Mouse (Mus musculus): ENCODE measurements at regions not wholly inside any gene's neighbourhood (a gene's known extent, or its start where the extent isn't known, plus 50 kb on each side); places are given as distances from the start of the nearest gene placed in this dataset.

DNA sequence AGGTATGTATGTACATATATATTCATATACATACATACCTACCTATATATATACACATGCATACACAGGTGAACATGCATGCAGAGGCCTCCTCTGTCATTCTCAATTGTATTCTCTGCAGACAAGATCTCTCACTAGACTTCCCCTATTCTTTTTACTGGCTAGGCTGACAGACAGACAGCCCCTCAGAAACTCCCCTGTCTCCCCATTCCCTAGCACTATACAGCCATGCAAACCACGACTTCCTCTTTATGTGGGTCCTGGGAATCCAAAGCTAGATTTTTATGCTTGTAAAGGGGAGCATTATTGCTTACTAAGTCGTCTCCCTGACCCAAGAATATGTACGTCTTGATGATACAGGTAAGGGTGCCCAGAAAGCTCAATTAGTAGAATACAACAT, 86.9 kb downstream of the Fam124b start:
- no peaks in the 10 kb centered on the region for H3K4me1 ChIP-seq (replicated peaks; ENCODE audit: control insufficient read depth, insufficient read depth, low read length)
- H3K36me3 ChIP-seq (ENCODE audit: control insufficient read depth, insufficient read depth, low read length) = no peaks in the 10 kb centered on the region
- 64% methylated on average over 3 of the region's 3 CpGs for WGBS
- no peak overlapping the region for H3K27ac ChIP-seq (ENCODE audit: low read length)
- no peak for ATAC-seq (ENCODE audit: low read depth)
- no peak overlapping the region for H3K9ac ChIP-seq (ENCODE audit: low read length)
- no peaks in the 10 kb centered on the region for H3K27me3 ChIP-seq (ENCODE audit: control insufficient read depth, insufficient read depth, low read depth, low read length)
- no peak overlapping the region for H3K4me2 ChIP-seq (ENCODE audit: low read depth, low read length)
- no peaks in the 10 kb centered on the region for H3K9me3 ChIP-seq (ENCODE audit: control insufficient read depth, low read length)
- no peak overlapping the region for H3K4me3 ChIP-seq (ENCODE audit: low read length)

DNA sequence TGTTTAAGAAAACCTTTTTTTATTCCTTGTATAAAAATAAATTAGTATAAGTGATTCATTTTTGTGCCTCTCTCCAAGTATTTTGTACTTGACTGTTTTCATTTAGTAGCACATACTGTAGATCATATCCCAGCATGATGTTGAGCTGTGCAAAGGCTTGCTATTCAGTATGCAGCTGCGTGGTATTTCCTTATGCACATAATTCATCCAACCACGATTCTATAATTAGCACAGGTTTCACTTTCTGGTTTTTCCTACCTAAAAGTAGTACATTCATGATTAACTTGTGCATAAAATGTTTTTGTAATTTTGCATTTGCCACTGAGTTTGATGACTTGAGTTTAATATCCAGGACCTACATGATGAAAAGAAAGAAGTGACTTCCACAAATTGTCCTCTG, 94.3 kb downstream of the Fam124b start:
- H3K9me3 ChIP-seq (ENCODE audit: control insufficient read depth, low read length) = no peaks in the 10 kb centered on the region
- no peaks in the 10 kb centered on the region for H3K4me1 ChIP-seq (replicated peaks; ENCODE audit: control insufficient read depth, insufficient read depth, low read length)
- no peak overlapping the region for H3K4me2 ChIP-seq (ENCODE audit: low read depth, low read length)
- no peak overlapping the region for H3K4me3 ChIP-seq (ENCODE audit: low read length)
- 77% methylated on average over 2 of the region's 2 CpGs for WGBS
- no peak overlapping the region for H3K9ac ChIP-seq (ENCODE audit: low read length)
- H3K36me3 ChIP-seq (ENCODE audit: control insufficient read depth, insufficient read depth, low read length) = no peaks in the 10 kb centered on the region
- no peak overlapping the region for H3K27ac ChIP-seq (ENCODE audit: low read length)
- H3K27me3 ChIP-seq (ENCODE audit: control insufficient read depth, insufficient read depth, low read depth, low read length) = no peaks in the 10 kb centered on the region
- no peak for ATAC-seq (ENCODE audit: low read depth)

DNA sequence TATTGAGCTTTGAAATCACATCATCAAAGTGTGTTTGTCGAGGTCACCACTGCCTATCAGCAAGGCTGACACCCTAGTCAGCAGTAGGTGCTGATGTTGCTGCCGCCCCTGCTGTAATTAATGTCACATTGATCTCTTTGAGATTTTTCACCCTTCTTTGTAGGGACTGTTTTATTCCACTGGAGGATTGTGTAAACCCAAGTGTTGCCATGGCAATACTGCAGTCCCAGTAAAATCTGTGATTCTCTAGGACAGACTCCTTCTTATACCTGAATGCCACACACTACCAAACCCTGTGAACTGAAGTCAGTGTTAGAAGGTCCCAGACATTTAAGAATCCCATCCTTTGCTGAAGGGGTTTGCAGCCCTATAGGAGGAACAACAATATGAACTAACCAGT, 102.4 kb downstream of the Fam124b start:
- no peaks in the 10 kb centered on the region for H3K27me3 ChIP-seq (ENCODE audit: control insufficient read depth, insufficient read depth, low read depth, low read length)
- H3K4me1 ChIP-seq (replicated peaks; ENCODE audit: control insufficient read depth, insufficient read depth, low read length) = no peaks in the 10 kb centered on the region
- no peak overlapping the region for H3K4me3 ChIP-seq (ENCODE audit: low read length)
- H3K9ac ChIP-seq (ENCODE audit: low read length) = no peak overlapping the region
- H3K4me2 ChIP-seq (ENCODE audit: low read depth, low read length) = no peak overlapping the region
- no peaks in the 10 kb centered on the region for H3K9me3 ChIP-seq (ENCODE audit: control insufficient read depth, low read length)
- ATAC-seq (ENCODE audit: low read depth) = no peak
- no peaks in the 10 kb centered on the region for H3K36me3 ChIP-seq (ENCODE audit: control insufficient read depth, insufficient read depth, low read length)
- H3K27ac ChIP-seq (ENCODE audit: low read length) = no peak overlapping the region
- 53% methylated on average over 2 of the region's 2 CpGs for WGBS

DNA sequence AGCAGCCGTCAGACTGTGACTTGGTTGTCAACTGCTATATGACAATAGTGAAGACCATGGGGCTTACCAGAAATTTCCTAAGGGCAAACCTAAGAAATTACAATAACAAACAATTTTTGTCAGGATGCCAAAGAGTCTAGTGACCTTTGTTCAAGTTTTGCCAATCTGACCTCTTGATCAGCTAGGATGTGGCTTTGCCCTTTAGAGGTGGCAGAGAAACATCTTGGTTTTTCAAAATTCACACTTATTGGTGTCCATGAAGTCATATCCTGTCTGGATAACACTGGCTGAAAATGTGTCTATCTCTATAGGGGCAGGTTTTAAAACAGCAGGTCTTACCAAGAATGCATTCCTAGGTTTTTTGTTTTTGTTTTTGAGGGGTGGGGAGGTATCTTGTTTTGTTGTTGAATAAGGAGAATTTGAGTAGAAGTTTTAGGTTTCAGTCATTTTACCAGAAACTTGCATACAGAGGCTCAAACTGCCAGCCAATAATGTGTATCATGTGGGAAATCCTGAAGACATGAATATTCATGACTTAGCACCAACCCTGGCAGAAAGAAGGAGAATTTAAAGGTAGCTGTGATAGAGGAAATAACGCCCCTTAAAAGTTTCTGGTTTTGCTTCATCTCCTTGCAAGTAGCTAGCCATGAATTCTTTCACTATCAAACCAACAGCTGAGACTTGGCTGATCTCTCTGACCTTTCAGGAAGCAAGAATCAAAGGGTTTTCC, 110.4 kb downstream of the Fam124b start:
- no peak for ATAC-seq (ENCODE audit: low read depth)
- H3K9ac ChIP-seq (ENCODE audit: low read length) = no peak overlapping the region
- no peak overlapping the region for H3K4me3 ChIP-seq (ENCODE audit: low read length)
- no peaks in the 10 kb centered on the region for H3K36me3 ChIP-seq (ENCODE audit: control insufficient read depth, insufficient read depth, low read length)
- H3K27ac ChIP-seq (ENCODE audit: low read length) = no peak overlapping the region
- 66% methylated on average over 2 of the region's 2 CpGs for WGBS
- H3K27me3 ChIP-seq (ENCODE audit: control insufficient read depth, insufficient read depth, low read depth, low read length) = no peaks in the 10 kb centered on the region
- H3K4me2 ChIP-seq (ENCODE audit: low read depth, low read length) = no peak overlapping the region
- H3K9me3 ChIP-seq (ENCODE audit: control insufficient read depth, low read length) = no peaks in the 10 kb centered on the region
- H3K4me1 ChIP-seq (replicated peaks; ENCODE audit: control insufficient read depth, insufficient read depth, low read length) = no peaks in the 10 kb centered on the region

DNA sequence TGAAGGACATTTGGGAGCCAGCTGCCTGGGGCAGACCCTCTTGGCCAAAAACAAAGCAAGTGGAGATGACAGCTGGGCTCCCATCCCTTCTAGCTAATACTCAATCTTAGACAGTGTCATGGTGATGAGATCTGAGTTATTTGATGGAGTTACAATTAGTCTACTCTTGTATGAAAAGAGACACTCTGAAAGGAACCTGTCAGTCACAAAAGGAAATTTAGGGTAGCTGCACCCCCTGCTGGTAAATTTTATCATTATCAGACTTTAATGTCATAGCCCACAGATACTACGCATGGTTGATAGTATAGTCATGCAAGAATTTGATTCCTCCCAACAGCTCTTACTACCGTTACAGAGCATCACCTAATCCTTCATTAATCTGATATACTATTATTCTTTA, 112.0 kb downstream of the Fam124b start:
- 44% methylated on average over 2 of the region's 2 CpGs for WGBS
- no peaks in the 10 kb centered on the region for H3K9me3 ChIP-seq (ENCODE audit: control insufficient read depth, low read length)
- H3K4me1 ChIP-seq (replicated peaks; ENCODE audit: control insufficient read depth, insufficient read depth, low read length) = no peaks in the 10 kb centered on the region
- H3K4me3 ChIP-seq (ENCODE audit: low read length) = no peak overlapping the region
- H3K9ac ChIP-seq (ENCODE audit: low read length) = no peak overlapping the region
- ATAC-seq (ENCODE audit: low read depth) = peak; percentile 41; the same call in 1 of the 2 replicates
- H3K27me3 ChIP-seq (ENCODE audit: control insufficient read depth, insufficient read depth, low read depth, low read length) = no peaks in the 10 kb centered on the region
- no peak overlapping the region for H3K27ac ChIP-seq (ENCODE audit: low read length)
- no peak overlapping the region for H3K4me2 ChIP-seq (ENCODE audit: low read depth, low read length)
- H3K36me3 ChIP-seq (ENCODE audit: control insufficient read depth, insufficient read depth, low read length) = no peaks in the 10 kb centered on the region

DNA sequence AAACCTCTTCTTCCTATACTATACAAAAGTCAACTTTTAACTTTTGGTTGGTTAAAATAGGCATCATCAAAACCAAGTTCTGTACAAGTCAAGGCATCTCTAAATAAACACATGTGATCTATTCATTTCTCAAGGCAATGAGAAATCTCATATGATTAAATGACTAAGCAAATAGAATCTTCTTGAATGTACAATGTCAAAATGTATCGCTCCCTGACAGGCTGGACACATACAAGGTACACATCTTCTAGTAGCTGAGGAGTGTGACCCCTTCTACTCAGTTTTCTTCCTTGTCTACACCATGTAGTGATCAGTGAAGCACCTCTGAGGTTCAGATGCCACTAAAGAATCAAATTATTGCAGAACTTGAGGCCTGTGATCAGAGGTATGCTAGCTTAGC, 120.0 kb downstream of the Fam124b start:
- 93% methylated on average over 1 of the region's 1 CpGs for WGBS
- no peak overlapping the region for H3K4me3 ChIP-seq (ENCODE audit: low read length)

DNA sequence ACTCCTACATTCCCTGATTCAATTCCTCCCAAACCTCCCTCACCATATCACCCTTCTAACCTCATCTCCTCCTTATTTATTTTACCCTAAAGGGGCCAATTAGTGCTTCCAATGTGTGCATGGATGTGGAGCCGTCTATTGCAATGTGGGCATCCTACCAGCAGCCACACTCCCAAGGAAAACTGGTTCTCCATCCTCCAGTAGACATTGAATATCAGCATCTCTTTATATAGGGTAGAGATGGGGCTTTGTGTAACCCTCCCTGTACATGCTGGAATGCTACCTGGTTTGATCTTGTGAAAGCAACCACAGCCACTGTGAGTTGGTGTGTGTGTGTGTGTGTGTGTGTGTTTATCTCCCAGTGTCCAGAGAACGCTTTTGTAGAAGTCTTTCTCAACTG, 126.5 kb downstream of the Fam124b start:
- H3K9me3 ChIP-seq (ENCODE audit: control insufficient read depth, low read length) = no peaks in the 10 kb centered on the region; the same call in 1 of the 2 replicates
- no peak overlapping the region for H3K4me3 ChIP-seq (ENCODE audit: low read length)
- H3K4me2 ChIP-seq (ENCODE audit: low read depth, low read length) = no peak overlapping the region
- WGBS = 59% methylated on average over 2 of the region's 2 CpGs
- no peak overlapping the region for H3K9ac ChIP-seq (ENCODE audit: low read length)
- ATAC-seq (ENCODE audit: low read depth) = peak; percentile 5; the same call in 1 of the 2 replicates
- H3K27ac ChIP-seq (ENCODE audit: low read length) = no peak overlapping the region; the same call in 1 of the 2 replicates
- H3K36me3 ChIP-seq (ENCODE audit: control insufficient read depth, insufficient read depth, low read length) = no peaks in the 10 kb centered on the region
- H3K27me3 ChIP-seq (ENCODE audit: control insufficient read depth, insufficient read depth, low read depth, low read length) = no peaks in the 10 kb centered on the region
- H3K4me1 ChIP-seq (replicated peaks; ENCODE audit: control insufficient read depth, insufficient read depth, low read length) = no peaks in the 10 kb centered on the region

More for the DNA sequence above, 120.0 kb downstream of the Fam124b start:
- Histone ChIP-seq H3K9me3 (ENCODE audit: control insufficient read depth, low read length) (no peaks in the 10 kb centered on the region; the same call in 1 of the 2 replicates), H3K4me2 (ENCODE audit: low read depth, low read length) (no peak overlapping the region), H3K27ac (ENCODE audit: low read length) (no peak overlapping the region), H3K4me1 (replicated peaks; ENCODE audit: control insufficient read depth, insufficient read depth, low read length) (no peaks in the 10 kb centered on the region), H3K27me3 (ENCODE audit: control insufficient read depth, insufficient read depth, low read depth, low read length) (no peaks in the 10 kb centered on the region), H3K36me3 (ENCODE audit: control insufficient read depth, insufficient read depth, low read length) (no peaks in the 10 kb centered on the region), H3K9ac (ENCODE audit: low read length) (no peak overlapping the region)
- no peak for ATAC-seq (ENCODE audit: low read depth)

DNA sequence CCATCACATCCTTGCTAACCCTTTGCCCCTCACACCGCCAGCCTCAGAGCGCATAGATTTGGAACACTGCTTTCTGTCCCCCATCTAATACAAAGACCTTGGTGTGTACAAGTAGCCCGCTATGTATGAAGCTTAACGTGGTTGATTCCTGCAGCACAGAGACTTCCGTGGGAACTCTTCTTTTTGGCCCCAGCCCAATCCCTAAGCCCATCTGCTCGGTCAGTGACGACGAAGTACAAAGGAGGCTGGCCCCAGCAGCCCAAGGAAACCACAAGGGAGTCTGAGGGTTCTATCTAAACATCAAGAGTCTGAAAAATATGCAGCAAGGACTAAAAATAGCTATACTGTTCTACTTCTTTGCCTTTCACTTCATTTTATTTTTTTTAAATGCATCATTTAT, 126.9 kb downstream of the Fam124b start:
- Histone ChIP-seq H3K27me3 (ENCODE audit: control insufficient read depth, insufficient read depth, low read depth, low read length) (no peaks in the 10 kb centered on the region), H3K9me3 (ENCODE audit: control insufficient read depth, low read length) (no peaks in the 10 kb centered on the region; the same call in 1 of the 2 replicates), H3K4me1 (replicated peaks; ENCODE audit: control insufficient read depth, insufficient read depth, low read length) (no peaks in the 10 kb centered on the region), H3K4me3 (ENCODE audit: low read length) (no peak overlapping the region), H3K36me3 (ENCODE audit: control insufficient read depth, insufficient read depth, low read length) (no peaks in the 10 kb centered on the region), H3K9ac (ENCODE audit: low read length) (no peak overlapping the region), H3K4me2 (ENCODE audit: low read depth, low read length) (no peak overlapping the region), H3K27ac (ENCODE audit: low read length) (no peak overlapping the region)
- WGBS = 45% methylated on average over 8 of the region's 8 CpGs
- peak; percentile 65 for ATAC-seq (ENCODE audit: low read depth)

DNA sequence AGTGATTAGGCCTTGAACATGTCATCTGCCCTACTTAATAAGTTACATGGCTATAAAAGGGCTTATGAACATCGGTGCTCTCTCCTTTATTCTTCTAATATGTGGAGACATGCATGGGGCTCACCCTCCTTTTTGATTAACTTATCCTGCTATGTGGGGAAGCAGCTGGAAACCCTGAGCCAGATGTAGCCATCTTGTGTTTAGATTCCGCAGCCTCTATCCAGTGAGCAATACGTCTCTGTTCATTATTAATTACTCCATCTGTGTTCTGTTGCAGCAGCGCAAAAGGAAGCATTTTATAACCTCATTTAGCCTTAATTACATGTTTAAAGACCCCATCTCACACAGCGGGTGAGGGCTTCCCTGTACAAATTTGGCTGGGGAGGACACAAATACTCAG, 129.6 kb downstream of the Fam124b start:
- Histone ChIP-seq H3K27ac (ENCODE audit: low read length) (no peak overlapping the region), H3K36me3 (ENCODE audit: control insufficient read depth, insufficient read depth, low read length) (no peaks in the 10 kb centered on the region), H3K9me3 (ENCODE audit: control insufficient read depth, low read length) (no peaks in the 10 kb centered on the region), H3K4me3 (ENCODE audit: low read length) (no peak overlapping the region), H3K4me1 (replicated peaks; ENCODE audit: control insufficient read depth, insufficient read depth, low read length) (no peaks in the 10 kb centered on the region), H3K27me3 (ENCODE audit: control insufficient read depth, insufficient read depth, low read depth, low read length) (no peaks in the 10 kb centered on the region), H3K9ac (ENCODE audit: low read length) (no peak overlapping the region), H3K4me2 (ENCODE audit: low read depth, low read length) (no peak overlapping the region)
- 67% methylated on average over 5 of the region's 5 CpGs for WGBS
- ATAC-seq (ENCODE audit: low read depth) = no peak

All from lung, embryonic 16.5 days (tissue).